Mouse (Mus musculus): ENCODE measurements around the gene 9630041A04Rik.

- TF ChIP-seq CTCF (IDR thresholded peaks at IDR 0.05; ENCODE audit: low read depth) (no peak), EP300 (optimal IDR thresholded peaks at IDR 0.05) (no peak)
These were observed 128.4 kb downstream of the 9630041A04Rik start for GRCm38 (mm10) chr9:101990032-101990431.
